Mouse (Mus musculus) testis, adult 2 months (tissue): ENCODE measurements at regions not wholly inside any gene's neighbourhood (a gene's known extent, or its start where the extent isn't known, plus 50 kb on each side); places are given as distances from the start of the nearest gene placed in this dataset.

Experiments used
- CTCF ChIP-seq: fragments of 200-500 bp; IDR thresholded peaks from 2 replicates; pipeline ENCODE4 v1.5.1; 2012; ENCODE audit warnings: low read depth, mild to moderate bottlenecking, inconsistent platforms, low read length, moderate library complexity; ENCODE audit not compliant: control insufficient read depth, insufficient read depth, insufficient replicate concordance
- POLR2A ChIP-seq: fragments of 200-500 bp; IDR thresholded peaks from 2 replicates; pipeline ENCODE4 v1.6.1; 2012; ENCODE audit warnings: low read depth, mild to moderate bottlenecking, inconsistent platforms, low read length, moderate library complexity; ENCODE audit not compliant: control insufficient read depth

DNA sequence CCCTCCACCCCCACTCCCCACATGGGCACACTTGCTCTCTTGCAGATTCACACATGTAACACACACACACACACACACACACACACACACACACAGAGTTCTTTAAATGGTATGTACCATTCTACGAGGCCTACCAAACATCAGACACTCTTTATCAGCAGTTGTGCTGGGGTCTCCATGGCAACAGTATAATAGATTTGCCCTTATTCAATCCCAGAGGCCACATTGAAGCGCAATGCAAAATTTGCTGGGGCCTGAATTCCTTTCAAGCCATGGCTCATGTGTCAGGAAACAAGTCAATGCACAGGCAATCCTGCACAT is 502.7 kb upstream of the Smim15 start:
- TF ChIP-seq POLR2A (no peak), CTCF (no peak)
